Mouse (Mus musculus): Measurements from ENCODE around the gene Tenm3.

The Tenm3 gene

GRCm38 (mm10) chr8:48514230-48514629, 329.5 kb downstream of the Tenm3 start:
- DNase-seq (ENCODE audit: low spot score) = no peak

DNA sequence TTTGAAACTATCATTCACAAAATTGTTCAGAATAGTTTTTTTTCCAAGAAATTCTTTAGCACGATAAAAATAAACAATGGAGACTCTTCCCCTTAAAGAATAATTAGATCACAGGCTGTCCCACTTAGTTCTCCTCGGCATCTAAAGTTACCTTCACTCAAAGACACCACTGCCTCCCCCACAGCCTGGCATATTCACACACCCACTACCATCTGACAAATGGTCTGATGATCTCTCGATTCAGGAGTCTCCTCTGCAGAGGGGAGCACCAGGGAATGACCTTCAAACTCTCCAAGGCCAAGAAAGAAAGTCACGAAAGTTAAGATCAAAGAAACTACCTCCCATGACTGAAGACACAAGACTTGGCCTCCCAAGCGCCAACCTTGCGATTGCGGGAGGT, 329.9 kb downstream of the Tenm3 start:
- no peak for DNase-seq (ENCODE audit: low spot score)

DNA sequence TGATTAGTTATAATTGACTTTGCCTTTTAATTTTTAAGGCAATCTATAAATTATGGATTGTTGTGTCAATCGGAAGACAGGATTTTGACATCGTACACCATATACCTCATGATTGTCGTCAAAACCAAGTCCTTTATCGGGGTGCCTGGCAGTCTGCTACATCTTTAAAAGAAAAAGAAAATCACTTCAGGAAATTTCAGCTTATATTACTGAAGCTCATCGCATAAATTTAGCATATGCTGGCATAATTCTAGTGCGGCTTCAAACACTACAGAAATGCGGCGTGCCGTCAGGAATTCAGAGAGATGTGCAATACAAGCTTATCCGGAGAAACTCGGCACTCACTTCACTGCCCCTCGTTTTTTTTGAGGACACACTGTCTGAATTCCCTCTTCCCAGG, 332.2 kb downstream of the Tenm3 start:
- no peak for DNase-seq (ENCODE audit: low spot score)

DNA sequence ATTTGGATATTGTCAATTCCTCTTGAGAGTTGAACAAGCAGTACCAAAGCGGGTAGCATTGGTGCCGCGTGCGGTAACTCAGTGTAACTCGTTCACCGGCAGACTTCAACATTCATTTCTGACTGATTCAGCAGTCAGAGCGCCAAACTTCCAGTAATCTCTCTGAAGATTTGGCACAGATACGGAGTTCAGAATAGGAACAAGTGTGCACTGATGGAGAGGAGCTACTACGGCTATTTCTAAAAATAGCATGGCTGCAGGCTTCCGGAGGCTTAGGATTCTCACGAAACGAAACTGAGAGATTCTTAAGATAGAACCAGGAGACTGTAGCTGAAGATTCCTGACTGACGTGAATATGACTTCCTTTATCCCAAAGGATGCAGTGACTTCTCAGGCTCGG, 332.6 kb downstream of the Tenm3 start:
- peak; percentile 36 for DNase-seq (ENCODE audit: low spot score)

DNA sequence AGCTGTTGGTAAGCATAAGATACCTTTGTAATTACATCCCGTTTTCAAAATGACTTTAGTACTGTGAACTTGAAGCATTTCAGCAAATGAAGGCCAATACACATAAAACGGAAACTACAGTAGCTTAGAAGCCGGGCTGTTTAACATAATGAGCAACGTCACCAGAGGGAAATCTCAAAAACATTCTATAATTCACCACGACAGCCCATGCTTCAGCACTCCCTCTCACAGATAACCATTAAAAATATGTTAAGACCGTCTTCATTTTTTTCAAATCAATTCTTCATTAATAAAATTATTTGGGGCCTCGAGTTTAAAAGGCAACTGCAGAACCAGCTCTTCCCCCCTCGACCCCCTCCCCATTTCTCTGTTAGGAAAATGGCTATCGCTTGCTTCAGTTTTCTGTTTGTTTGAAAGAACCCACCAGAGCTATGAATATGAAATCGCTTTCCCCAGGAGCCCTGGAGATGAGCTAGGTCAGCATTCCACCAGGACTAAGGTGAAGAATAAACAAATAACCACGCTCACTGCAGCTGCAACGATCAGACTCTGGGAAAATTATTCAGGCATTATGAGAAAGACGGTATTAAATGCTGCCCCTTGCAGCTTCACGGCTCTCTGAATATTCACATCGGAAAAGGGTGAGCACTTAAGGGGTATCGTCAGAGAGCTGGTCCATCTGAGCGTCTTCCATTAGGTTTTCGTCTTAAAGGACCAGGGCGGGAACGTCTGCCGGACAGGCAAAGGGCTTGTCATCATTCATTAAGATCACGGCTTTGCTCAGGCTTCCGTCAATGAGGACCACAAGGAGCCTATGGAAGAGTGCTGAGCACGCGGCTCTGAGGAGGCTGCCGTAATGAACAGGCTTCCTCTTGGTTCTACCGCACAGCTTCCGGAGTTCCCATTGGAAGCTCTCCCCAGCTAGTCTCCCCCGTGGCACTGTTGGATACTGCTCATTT, 334.8 kb downstream of the Tenm3 start:
- DNase-seq (ENCODE audit: low spot score) = no peak

DNA sequence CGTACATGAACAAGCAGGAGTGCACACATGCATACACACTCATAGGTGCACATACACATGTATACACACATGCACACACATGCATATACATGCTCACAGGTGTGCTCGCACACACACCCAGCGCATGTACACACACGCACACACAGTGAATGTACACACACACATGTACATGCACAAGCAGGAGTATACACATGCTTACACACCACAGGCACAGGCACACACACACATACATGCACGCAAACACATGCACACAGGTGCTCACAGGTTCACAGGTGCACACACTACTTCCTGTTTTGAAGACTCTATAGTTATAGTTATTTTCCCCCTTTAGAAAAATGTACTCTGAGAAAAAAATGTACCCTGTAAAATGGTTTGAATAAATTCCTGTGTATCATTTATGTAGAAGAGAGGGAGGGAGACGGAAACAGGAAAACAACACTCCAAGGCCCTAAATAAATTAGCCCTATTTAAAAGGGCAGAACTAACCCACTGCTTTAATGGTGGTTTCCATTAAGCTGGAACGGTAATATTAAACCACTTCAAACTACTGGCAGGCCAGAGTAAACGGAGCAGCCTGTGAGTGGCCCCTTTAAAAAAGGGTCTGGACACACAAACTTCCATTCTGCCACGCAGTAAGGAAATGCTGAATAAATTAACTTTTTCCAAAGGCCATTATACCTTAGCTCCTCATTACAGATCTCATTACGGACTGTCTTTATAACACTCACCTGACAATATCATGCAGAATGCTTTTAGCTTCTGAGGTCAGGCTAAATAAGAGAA, 335.8 kb downstream of the Tenm3 start:
- DNase-seq (ENCODE audit: low spot score) = no peak

GRCm38 (mm10) chr8:48492491-48492890, 351.3 kb downstream of the Tenm3 start:
- no peak for DNase-seq (ENCODE audit: low spot score)

GRCm38 (mm10) chr8:48490635-48491165, 353.1 kb downstream of the Tenm3 start:
- no peak for DNase-seq (ENCODE audit: low spot score)

GRCm38 (mm10) chr8:48489936-48490634, 353.7 kb downstream of the Tenm3 start:
- DNase-seq (ENCODE audit: low spot score) = no peak

DNA sequence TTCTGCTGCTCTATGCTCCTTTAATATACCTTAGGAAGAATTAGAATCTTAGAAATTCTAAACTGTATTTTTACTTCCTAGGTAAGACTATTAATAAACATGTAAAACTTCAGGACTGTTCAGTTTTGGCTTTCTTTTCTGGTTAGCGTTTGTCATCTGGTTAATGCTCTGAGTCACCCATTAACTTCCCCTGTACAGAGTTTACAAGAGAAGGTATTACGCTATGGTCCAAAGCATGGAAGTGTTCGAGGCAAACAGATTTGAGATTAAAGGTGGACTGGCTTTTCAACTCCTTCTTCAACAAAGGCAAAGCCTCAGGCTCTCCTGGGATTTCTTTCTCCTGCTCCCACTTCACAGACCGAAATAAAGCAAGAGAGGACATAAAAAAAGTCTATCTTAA, 354.3 kb downstream of the Tenm3 start:
- no peak for DNase-seq (ENCODE audit: low spot score)

- DNase-seq (ENCODE audit: low spot score) = no peak
Measured at GRCm38 (mm10) chr8:48488809-48489208, 354.9 kb downstream of the Tenm3 start.

GRCm38 (mm10) chr8:48484143-48484542, 359.6 kb downstream of the Tenm3 start:
- DNase-seq (ENCODE audit: low spot score) = no peak

- peak; percentile 19 for DNase-seq (ENCODE audit: low spot score)
Measured at GRCm38 (mm10) chr8:48481709-48482671, 361.8 kb downstream of the Tenm3 start.

- no peak for DNase-seq (ENCODE audit: low spot score)
Measured at GRCm38 (mm10) chr8:48477371-48477935, 366.3 kb downstream of the Tenm3 start.

DNA sequence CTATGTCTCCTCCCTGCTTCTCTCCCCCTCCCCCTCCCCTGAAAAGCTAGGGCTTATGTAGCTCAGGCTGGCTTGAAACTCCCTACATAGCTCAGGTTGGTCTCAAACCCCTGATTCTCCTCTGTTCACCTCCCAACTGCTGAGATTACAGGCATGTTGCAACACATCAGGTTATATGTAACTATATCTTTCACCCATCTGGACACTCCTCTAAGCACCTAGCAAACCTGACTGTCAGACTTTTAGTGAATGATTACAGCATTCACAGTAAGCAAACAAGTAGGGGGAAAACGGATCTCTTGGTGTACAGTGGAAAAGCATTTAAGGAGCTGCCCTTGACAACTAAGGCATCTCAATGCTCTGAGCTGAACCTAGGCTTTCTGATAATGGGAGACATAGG, 366.9 kb downstream of the Tenm3 start:
- no peak for DNase-seq (ENCODE audit: low spot score)

GRCm38 (mm10) chr8:48467633-48468032, 376.1 kb downstream of the Tenm3 start:
- DNase-seq (ENCODE audit: low spot score) = no peak

DNA sequence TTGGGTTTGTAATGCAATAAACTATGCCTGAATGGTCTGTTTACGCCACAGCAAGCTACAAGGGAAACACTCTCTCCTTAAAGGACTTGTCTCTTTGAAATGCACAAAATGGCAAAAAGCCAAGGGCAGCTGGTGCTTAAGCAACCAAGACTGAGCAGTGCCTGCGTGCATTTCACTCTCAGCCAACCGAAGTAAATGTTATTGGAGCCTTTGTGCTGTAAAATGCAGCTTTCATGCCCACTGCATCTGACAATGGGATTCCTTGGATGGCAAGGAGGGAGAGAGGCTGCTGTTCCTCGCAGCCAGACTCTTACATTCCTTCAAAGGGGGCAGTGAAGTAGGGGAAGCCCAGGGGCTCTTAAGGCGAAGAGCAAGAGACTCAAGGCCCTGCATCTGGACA, 385.4 kb downstream of the Tenm3 start:
- DNase-seq (ENCODE audit: low spot score) = peak; percentile 28

- DNase-seq (ENCODE audit: low spot score) = no peak
Measured at GRCm38 (mm10) chr8:48456328-48457124, 387.2 kb downstream of the Tenm3 start.

- no peak for DNase-seq (ENCODE audit: low spot score)
Measured at GRCm38 (mm10) chr8:48451247-48451635, 392.5 kb downstream of the Tenm3 start.
